Mouse (Mus musculus): Measurements from ENCODE around the gene Troap.
A peak's percentile ranks its signal among the peaks of the same experiment; 100 is the strongest.

- TF ChIP-seq E2F4 (IDR thresholded peaks at IDR 0.05; ENCODE audit: insufficient read depth) (no peak), POLR2A (IDR thresholded peaks at IDR 0.05; ENCODE audit: insufficient read length, low read depth) (peak; percentile 77), MYOD1 (IDR thresholded peaks at IDR 0.05; ENCODE audit: control insufficient read depth in 1 of 3, insufficient read length in 2 of 3, low read depth in 2 of 3) (peak in 1 of 3 experiments; percentile 29), USF1 (IDR thresholded peaks at IDR 0.05; ENCODE audit: low read depth) (no peak), POLR2AphosphoS2 (IDR thresholded peaks at IDR 0.05; ENCODE audit: insufficient read length, low read depth) (peak; percentile 85), CEBPB (IDR thresholded peaks at IDR 0.05; ENCODE audit: insufficient read depth, poor library complexity, severe bottlenecking) (no peak)
Observed at GRCm38 (mm10) chr15:99126081-99126815, 51.9 kb downstream of the Troap start.
